17 mouse cellular contexts compared by ENCODE assay signal in genomic region chr12:36072860-36073259, GRCm38 (mm10). TPM values are rescaled to one million over a fixed set of nuclear protein-coding genes. Genes with fewer than 3 reads are reported as not detected.
DNase-seq lines count a peak whose midpoint lies in the region; TF ChIP-seq lines count a peak whose summit lies in the region.
"Had no signal": no experiment of that assay in that cellular context is flagged by ENCODE, and none has a peak within 500 bp of the region (broad histone marks: within the 10 kb centered on the region; RNA-seq: fewer than 3 reads in every experiment).

No protein-coding gene starts in this region.

- no peak for DNase-seq in layer of hippocampus, adult 2 months (ENCODE audit: low spot score in 2 of 2)
- no peak for DNase-seq in layer of hippocampus, postnatal 25 days (ENCODE audit: extremely low spot score in 1 of 2, low spot score in 1 of 2)
- peak; percentile 13 for DNase-seq in CD4-positive helper T cell, adult 2 months (ENCODE audit: low read depth, low spot score)
- DNase-seq in CD4-positive, CD25-positive, alpha-beta regulatory T cell, adult 2 months (ENCODE audit: low read depth, low spot score), result peak; percentile 53
- DNase-seq in hindlimb bud, embryonic 11.5 days (ENCODE audit: extremely low spot score, low read depth, low spot score), result peak; percentile 3
- DNase-seq in urinary bladder, adult 2 months (ENCODE audit: low spot score), result no peak
- no peak for DNase-seq in spleen, adult 12 weeks (ENCODE audit: low spot score)
- DNase-seq: cerebellum, adult 8-10 months; midbrain, embryonic 14.5 days; retina, postnatal 1 day; right cerebral cortex, postnatal 4 days had no signal

- H3K4me3 ChIP-seq in layer of hippocampus, adult 2 months, result no peak overlapping the region
- H3K4me3 ChIP-seq: embryonic facial prominence, embryonic 13.5 days; limb, embryonic 15.5 days; liver, embryonic 15.5 days had no signal

- peak overlapping the region; percentile 64 for H3K27ac ChIP-seq in layer of hippocampus, adult 2 months
- H3K27ac ChIP-seq: embryonic facial prominence, embryonic 13.5 days; hindbrain, postnatal 0 days; limb, embryonic 15.5 days; liver, embryonic 15.5 days; stomach, postnatal 0 days had no signal

- TF ChIP-seq CTCF in layer of hippocampus, adult 2 months (conservative IDR thresholded peaks at IDR 0.05), result no peak

RNA-seq across cellular contexts. Expression of gene Tspan13, which starts 30.6 kb away (rescaled TPM):
- 100 to 1,000 TPM; 261 to 264 TPM for total RNA-seq in layer of hippocampus, adult 2 months (2021)
- 100 to 1,000 TPM; 286 to 292 TPM for total RNA-seq in layer of hippocampus, postnatal 25 days (2021)
- polyA plus RNA-seq in urinary bladder, adult 2 months (2012; rRNA removed), result 111 and 116 TPM in 2 replicates
- total RNA-seq: G1E had no signal

Comparison
In these comparisons a context has a peak if more than half of its experiments do, and no peak if none do; other contexts are left out.
1. DNase-seq: peak in CD4-positive helper T cell, adult 2 months (single experiment), CD4-positive, CD25-positive, alpha-beta regulatory T cell, adult 2 months (single experiment) and hindlimb bud, embryonic 11.5 days (single experiment); none in layer of hippocampus, adult 2 months (0 of 2), layer of hippocampus, postnatal 25 days (0 of 2), urinary bladder, adult 2 months (single experiment) and spleen, adult 12 weeks (single experiment).